Mouse (Mus musculus): ENCODE data around the gene Smg7.

- no peak for TF ChIP-seq POLR2A (IDR thresholded peaks at IDR 0.05; ENCODE audit: control insufficient read depth in 1 of 2, insufficient read depth in 1 of 2, low read depth in 1 of 2, low read length in 2 of 2, poor library complexity in 1 of 2)
- no peak for TF ChIP-seq CHD1 (IDR thresholded peaks at IDR 0.05; ENCODE audit: low read depth, low read length)
- no peak for TF ChIP-seq TCF12 (IDR thresholded peaks at IDR 0.05; ENCODE audit: low read depth, low read length)
- no peak for TF ChIP-seq ZNF384 (IDR thresholded peaks at IDR 0.05; ENCODE audit: low read depth, low read length)
- TF ChIP-seq CTCF (IDR thresholded peaks at IDR 0.05 in 2 of 3, conservative IDR thresholded peaks at IDR 0.05 in 1 of 3; ENCODE audit: control insufficient read depth in 1 of 3, insufficient read depth in 1 of 3, low read depth in 2 of 3, low read length in 3 of 3, poor library complexity in 1 of 3, severe bottlenecking in 1 of 3), result no peak
- no peak for TF ChIP-seq GATA1 (IDR thresholded peaks at IDR 0.05; ENCODE audit: low read depth, low read length)
- TF ChIP-seq EP300 (IDR thresholded peaks at IDR 0.05; ENCODE audit: low read depth in 1 of 2, low read length in 2 of 2), result no peak
- no peak for TF ChIP-seq NELFE (IDR thresholded peaks at IDR 0.05; ENCODE audit: low read depth, low read length)
- no peak for TF ChIP-seq GABPA (IDR thresholded peaks at IDR 0.05; ENCODE audit: low read depth, low read length)
- no peak for TF ChIP-seq BHLHE40 (IDR thresholded peaks at IDR 0.05; ENCODE audit: borderline replicate concordance, low read depth, low read length)
- TF ChIP-seq MEF2A (IDR thresholded peaks at IDR 0.05; ENCODE audit: extremely low read depth, insufficient replicate concordance, low read depth, low read length, poor library complexity, severe bottlenecking), result no peak
These were observed 111.2 kb downstream of the Smg7 start for GRCm38 (mm10) chr1:152791269-152791668.

Measured in MEL (cell line).